Mouse (Mus musculus) inflammation-experienced regulatory T-cells, adult 6 months (primary cell): ENCODE measurements around the gene Trappc1. TPM values are rescaled to one million over a fixed set of nuclear protein-coding genes. Genes with fewer than 3 reads are reported as not detected.
A peak's percentile ranks its signal among the peaks of the same experiment; 100 is the strongest.
"Not testable (repeated sequence)": the region's sequence is repeated elsewhere in the genome, so short reads cannot be mapped to it uniquely, and the experiment has no call there.

ENCODE experiments used
- ATAC-seq: one replicate; pipeline ENCODE4 v1.8.0; 2017
- polyA plus RNA-seq, 3 experiments: library from polyadenylated mRNA; unstranded; fragments of 100-300 nt; shearing (Covaris generic); gene quantifications; one replicate each; pipeline ENCODE4 v1.2.1; 2017

Gene Trappc1
- polyA plus RNA-seq: 100 to 1,000 TPM; 107 to 109 (median 107) TPM

GRCm38 (mm10) chr11:69323667-69324111, at the start of gene Trappc1, which contains the start of gene Cntrob:
TSS of gene Trappc1 (plus strand) at chr11:69323980.
TSS of gene Cntrob (minus strand) at chr11:69323775.
- ATAC-seq: peak; percentile 88

GRCm38 (mm10) chr11:69275650-69276049, 48.1 kb upstream of the Trappc1 start:
- no peak for ATAC-seq

GRCm38 (mm10) chr11:69276081-69276480, 47.7 kb upstream of the Trappc1 start:
- ATAC-seq: no peak

DNA sequence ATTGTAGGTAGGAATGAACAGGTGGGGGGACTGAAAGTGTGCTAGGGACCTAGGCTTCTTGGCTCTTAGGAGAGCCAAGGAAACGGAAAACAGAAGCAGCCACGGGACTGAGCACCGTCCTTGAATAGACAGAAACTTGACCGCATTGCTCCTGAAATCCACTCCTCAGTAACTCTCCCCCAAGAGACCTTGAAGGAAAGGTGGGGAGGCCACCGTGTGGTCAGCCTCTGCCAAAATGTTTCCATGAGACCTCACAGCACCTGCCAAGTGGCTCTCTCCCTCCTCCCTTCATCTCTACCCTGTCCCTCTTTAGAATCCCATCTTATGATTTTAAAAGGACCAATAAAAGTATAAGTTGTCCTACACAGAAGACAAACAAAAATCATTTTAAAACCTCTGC, 46.5 kb upstream of the Trappc1 start:
- no peak for ATAC-seq

DNA sequence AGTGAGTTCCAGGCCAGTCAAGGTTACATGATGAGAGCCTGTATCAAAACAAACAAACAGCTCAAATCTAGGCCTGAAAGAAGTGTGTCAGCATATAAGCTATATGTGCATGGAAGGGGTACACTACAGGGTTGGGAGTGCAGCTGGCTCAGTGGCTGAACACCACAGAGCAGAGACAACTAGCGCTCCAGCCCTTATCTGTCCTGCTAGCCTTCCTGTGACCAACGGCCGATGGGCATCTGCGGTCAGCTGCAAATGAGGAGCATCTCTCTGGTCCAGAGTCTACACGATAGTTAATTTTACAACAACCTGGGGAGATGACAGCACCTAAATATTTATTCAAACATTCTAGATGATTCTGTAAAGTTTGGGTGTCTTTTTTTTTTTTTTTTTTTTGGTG, 32.7 kb upstream of the Trappc1 start:
- ATAC-seq: no peak

GRCm38 (mm10) chr11:69295286-69295685, 28.5 kb upstream of the Trappc1 start:
- ATAC-seq: no peak

DNA sequence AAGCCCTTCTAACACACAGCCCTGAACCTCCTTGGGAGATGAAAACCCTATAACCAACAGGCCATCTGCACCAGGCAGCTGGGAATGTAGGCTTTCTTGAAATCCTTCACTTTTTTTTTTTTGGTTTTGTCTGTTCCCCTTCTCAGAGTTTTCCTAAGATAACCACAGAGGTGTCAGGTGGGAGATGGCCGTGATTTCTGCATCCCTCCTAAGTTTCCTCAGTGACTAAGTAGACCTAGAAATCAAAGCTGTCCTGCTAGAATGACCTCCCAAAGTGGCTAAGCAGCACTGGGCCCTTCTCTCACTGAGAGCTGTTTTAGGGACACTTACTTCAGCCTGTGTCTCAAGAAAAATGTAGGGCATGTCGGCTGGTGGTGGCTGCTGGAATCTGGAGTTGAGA, 26.0 kb upstream of the Trappc1 start:
- ATAC-seq: no peak

DNA sequence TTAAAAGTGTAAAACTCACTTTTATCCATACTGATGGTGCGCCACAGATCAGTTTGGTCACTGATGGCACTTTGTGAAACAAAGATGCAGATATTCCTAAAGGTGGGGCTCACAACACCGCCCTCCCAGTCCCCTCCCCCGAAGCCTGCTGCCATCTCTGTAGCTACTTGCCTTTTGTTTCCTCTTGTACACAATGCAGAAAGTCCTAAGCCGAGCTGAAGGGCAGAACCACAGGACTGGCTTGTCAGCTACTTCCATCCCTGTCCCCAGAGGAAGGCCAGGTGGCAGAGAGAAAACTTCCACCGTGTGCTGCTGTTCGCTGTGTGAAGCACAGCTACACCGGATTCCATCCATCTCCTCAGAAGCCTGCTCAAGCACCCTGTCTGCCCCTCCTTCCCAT, 25.5 kb upstream of the Trappc1 start:
- no peak for ATAC-seq

GRCm38 (mm10) chr11:69302817-69303216, 21.0 kb upstream of the Trappc1 start:
- ATAC-seq: no peak

DNA sequence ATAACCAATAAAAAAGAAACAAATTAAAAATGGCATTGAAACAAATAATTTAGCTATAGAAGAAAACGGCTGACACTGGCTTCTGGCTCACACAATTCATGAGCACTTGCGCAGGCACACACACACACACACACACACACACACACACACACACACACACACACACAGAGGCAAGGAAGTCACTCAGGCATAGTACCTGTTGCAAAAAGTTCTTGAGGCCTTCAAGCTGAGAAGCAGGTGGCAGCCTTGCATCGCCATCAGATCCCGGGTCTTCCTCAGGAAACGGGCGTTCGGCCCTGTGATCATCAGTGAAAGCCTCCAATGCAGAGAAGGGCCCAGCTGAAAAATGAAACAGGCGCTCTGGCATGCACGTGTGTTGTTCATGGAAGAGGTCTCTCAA, 18.5 kb upstream of the Trappc1 start:
- ATAC-seq: no peak

DNA sequence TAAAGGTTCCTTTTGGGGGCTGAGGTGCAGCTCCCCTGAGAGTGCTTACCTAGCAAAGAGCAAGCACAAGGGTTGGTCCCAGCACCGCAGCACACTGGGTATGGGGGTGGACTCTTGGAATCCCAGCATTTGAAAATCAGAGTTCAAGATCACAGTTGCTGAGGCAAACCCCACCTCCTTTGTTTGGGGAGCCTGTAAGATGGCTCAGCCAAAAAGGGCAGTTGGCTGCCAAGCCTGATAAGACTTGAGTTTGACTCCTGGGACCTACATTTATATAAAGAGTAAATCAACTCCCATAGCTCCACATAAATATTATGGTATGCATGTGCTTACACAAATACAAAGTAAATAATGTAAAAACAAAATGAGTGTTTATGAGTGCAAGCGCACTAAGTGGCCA, 17.7 kb upstream of the Trappc1 start:
- ATAC-seq: no peak

- ATAC-seq: no peak
Measured at GRCm38 (mm10) chr11:69311266-69311665, 12.5 kb upstream of the Trappc1 start.

DNA sequence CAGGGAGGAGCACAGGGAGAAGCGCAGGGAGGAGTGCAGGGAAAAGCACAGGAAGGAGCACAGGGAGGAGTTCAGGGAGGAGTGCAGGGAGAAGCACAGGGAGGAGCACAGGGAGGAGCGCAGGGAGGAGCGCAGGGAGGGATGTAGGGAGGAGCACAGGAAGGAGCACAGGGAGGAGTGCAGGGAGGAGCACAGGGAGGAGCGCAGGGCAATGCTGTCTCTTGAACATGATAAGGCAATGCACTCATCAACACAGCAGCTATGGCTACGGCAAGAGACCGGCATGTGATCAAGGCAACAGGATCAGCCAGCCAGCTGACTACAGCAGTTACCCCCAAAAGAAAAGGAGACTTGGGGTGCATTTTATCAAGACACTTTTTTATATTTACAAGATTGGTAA, 7.4 kb upstream of the Trappc1 start:
- no peak for ATAC-seq

GRCm38 (mm10) chr11:69318000-69318399, 5.8 kb upstream of the Trappc1 start:
- ATAC-seq: not testable (repeated sequence)

- no peak for ATAC-seq
Measured at GRCm38 (mm10) chr11:69321580-69321979, 2.2 kb upstream of the Trappc1 start.

- no peak for ATAC-seq
Measured at GRCm38 (mm10) chr11:69322010-69322409, 1.8 kb upstream of the Trappc1 start.

- ATAC-seq: no peak
Measured at GRCm38 (mm10) chr11:69322693-69323471, 898 bp upstream of the Trappc1 start.

DNA sequence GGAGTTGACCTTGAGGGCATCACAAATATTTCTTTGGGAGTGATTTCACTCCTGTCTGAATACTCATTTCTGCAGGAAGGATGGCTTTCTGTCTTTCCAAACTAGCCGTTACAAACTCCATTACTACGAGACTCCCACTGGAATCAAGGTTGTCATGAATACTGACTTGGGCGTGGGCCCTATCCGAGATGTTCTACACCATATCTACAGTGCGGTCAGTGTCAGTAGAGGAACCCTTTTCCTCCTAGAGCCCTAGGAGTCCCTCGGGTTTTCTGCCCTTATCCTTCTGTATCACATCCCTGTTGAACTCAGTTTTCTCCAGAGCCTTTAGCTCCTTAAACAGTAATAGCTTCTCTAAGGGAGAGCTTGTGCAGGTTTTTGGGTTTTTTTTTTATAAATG, 969 bp downstream of the Trappc1 start:
- no peak for ATAC-seq

GRCm38 (mm10) chr11:69325628-69326407, 2.0 kb downstream of the Trappc1 start, which contains the start of gene Kcnab3:
TSS of gene Kcnab3 (plus strand) at chr11:69326258.
- ATAC-seq: peak; percentile 68

DNA sequence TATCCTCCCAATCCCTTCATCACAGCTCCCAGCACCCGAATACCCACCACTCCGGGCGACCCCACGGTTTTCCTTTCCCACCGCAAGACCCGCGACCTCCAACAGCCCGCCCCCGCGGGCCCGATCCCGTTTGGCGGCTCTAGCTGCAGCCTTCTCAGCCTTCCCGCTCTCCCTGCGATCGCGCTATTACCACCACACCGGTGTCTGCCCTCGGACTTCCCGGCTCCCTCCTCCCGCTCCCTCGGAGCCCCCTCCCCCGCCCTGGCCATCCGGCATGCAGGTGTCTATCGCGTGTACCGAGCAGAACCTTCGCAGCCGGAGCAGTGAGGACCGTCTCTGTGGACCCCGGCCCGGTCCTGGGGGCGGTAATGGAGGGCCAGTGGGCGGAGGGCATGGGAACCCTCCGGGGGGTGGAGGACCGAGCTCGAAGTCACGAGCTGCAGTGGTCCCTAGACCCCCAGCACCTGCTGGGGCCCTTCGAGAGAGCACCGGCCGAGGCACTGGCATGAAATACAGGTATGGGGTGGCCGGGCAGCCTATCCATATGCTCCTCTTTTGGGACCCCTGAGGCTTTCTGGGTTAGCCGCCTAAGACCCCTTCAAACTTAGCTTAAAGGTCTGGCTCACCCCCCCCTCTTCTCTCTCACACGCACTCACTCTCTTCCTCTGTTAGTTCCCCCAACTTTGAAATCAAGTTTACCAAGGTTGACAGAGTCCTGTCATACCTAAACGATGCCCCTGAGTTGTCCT, 2.8 kb downstream of the Trappc1 start:
- ATAC-seq: no peak

DNA sequence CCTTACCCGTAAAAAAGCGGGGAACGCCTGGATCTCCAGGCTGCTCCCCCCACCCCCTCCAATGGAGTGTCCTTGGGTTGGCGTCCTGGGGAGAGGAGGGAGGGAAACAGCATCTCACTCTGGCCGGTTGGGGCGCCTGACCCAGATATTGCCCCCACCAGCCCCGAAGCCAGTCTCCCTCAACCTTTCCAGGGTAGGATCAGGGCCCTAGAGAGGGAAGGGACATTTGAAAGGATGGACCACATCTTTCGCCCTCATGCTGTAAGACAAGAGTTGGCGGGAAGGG, 3.3 kb downstream of the Trappc1 start:
- no peak for ATAC-seq

DNA sequence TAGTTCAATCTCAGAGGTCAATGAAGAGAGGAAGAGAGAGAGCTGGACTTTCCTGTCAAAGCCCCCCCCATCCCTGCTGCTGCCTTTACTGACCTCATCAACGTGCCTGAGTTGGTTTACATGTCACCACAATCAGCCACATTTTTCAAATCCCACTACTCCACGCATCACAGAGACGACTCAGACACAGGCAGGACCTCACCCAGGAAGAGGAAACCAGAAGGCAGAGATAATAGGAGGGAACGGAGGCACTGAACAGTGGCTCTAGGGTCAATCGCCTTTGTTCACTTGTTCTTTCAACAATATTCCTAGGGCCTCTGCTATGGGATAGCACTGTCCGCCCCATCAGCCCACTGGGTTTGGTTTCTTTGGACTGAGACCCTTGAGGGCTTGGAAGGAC, 3.9 kb downstream of the Trappc1 start:
- ATAC-seq: no peak

GRCm38 (mm10) chr11:69328517-69328916, 4.7 kb downstream of the Trappc1 start:
- ATAC-seq: no peak
